ENCODE assay signal across 22 mouse cellular contexts in the genomic region with DNA sequence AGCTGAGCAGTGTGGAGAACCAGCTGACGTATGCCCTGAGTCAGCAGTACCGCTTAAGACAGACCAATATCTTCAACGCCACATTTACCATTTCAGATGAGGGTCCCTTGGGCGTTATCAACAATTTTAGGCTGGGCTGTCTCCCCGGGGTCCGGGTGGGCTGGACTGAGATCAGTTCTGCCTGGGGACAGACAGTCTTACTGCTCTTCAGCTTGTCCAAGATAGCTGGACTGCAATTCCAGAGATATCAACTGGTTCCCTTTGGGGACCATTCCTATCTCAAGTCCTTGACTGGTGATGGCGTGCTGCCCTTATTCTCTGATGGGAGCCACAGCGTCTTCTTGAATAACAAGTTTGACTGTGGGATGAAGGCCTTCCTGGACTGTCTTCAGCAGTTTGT. TPM values are rescaled to one million over a fixed set of nuclear protein-coding genes. Genes with fewer than 3 reads are reported as not detected.
"Had no signal": no experiment of that assay in that cellular context is flagged by ENCODE, and none has a peak within 500 bp of the region (broad histone marks: within the 10 kb centered on the region; RNA-seq: fewer than 3 reads in every experiment).

No protein-coding gene starts in this region.

- DNase-seq: kidney, adult 9 months; kidney, postnatal 36 days; layer of hippocampus, adult 9-11 months; layer of hippocampus, postnatal 36 days; lung, adult 2 months; lung, postnatal 36 days; thymus, postnatal 4 days had no signal

- ATAC-seq: lung, postnatal 0 days; midbrain, embryonic 15.5 days had no signal

- H3K9me3 ChIP-seq: liver, embryonic 15.5 days; midbrain, embryonic 10.5 days; midbrain, embryonic 15.5 days; neural tube, embryonic 12.5 days had no signal

- H3K27me3 ChIP-seq: liver, embryonic 15.5 days; midbrain, embryonic 15.5 days; neural tube, embryonic 12.5 days had no signal

- H3K27ac ChIP-seq: kidney, postnatal 0 days; liver, embryonic 15.5 days; midbrain, embryonic 10.5 days; midbrain, embryonic 15.5 days; neural tube, embryonic 12.5 days had no signal

- H3K9ac ChIP-seq: liver, embryonic 15.5 days; midbrain, embryonic 15.5 days; neural tube, embryonic 12.5 days had no signal

- H3K4me1 ChIP-seq: liver, embryonic 15.5 days; midbrain, embryonic 10.5 days; midbrain, embryonic 15.5 days; neural tube, embryonic 12.5 days had no signal

- H3K4me3 ChIP-seq: liver, embryonic 15.5 days; midbrain, embryonic 10.5 days; midbrain, embryonic 15.5 days; neural tube, embryonic 12.5 days had no signal

- H3K36me3 ChIP-seq: liver, embryonic 15.5 days; midbrain, embryonic 10.5 days; midbrain, embryonic 15.5 days; neural tube, embryonic 12.5 days had no signal

- H3K4me2 ChIP-seq: liver, embryonic 11.5 days; liver, embryonic 15.5 days; midbrain, embryonic 15.5 days; neural tube, embryonic 12.5 days had no signal

RNA-seq across cellular contexts. Expression of gene Gm38100, which starts 1.0 kb away (rescaled TPM):
- total RNA-seq: layer of hippocampus, adult 18-20 months; layer of hippocampus, postnatal 36 days; left cerebral cortex, postnatal 36 days; megakaryocyte, adult 5-6 weeks; monocyte, adult 5-6 weeks; neutrophil, adult 5-6 weeks had no signal
- polyA plus RNA-seq: kidney, postnatal 0 days; limb, embryonic 14.5 days; liver, embryonic 15.5 days; lung, adult 2 months; lung, postnatal 0 days; midbrain, embryonic 15.5 days; neural tube, embryonic 12.5 days; stomach, embryonic 14.5 days; thymus, postnatal 0 days had no signal

RNA-seq across cellular contexts. Expression of gene Rbm8a2, which starts 57.8 kb away (rescaled TPM):
- total RNA-seq: layer of hippocampus, adult 18-20 months; layer of hippocampus, postnatal 36 days; neutrophil, adult 5-6 weeks had no signal
- polyA plus RNA-seq: lung, adult 2 months had no signal
